Mouse (Mus musculus): ENCODE data around the gene Hdgfl3.

- no peak for TF ChIP-seq ZKSCAN1 (IDR thresholded peaks at IDR 0.05; ENCODE audit: borderline replicate concordance, low read depth, low read length)
- TF ChIP-seq NELFE (IDR thresholded peaks at IDR 0.05; ENCODE audit: low read depth, low read length): no peak
- TF ChIP-seq POLR2A (IDR thresholded peaks at IDR 0.05; ENCODE audit: low read depth, low read length): no peak
- TF ChIP-seq USF1 (IDR thresholded peaks at IDR 0.05; ENCODE audit: low read depth, low read length): no peak
- no peak for TF ChIP-seq RCOR1 (conservative IDR thresholded peaks at IDR 0.05; ENCODE audit: low read depth, low read length)
- TF ChIP-seq ZC3H11A (IDR thresholded peaks at IDR 0.05; ENCODE audit: low read depth, low read length): no peak
- TF ChIP-seq CTCF (conservative IDR thresholded peaks at IDR 0.05 in 1 of 2, IDR thresholded peaks at IDR 0.05 in 1 of 2; ENCODE audit: low read depth in 2 of 2, low read length in 2 of 2): no peak
- no peak for TF ChIP-seq TCF12 (IDR thresholded peaks at IDR 0.05; ENCODE audit: low read depth, low read length)
- TF ChIP-seq RAD21 (IDR thresholded peaks at IDR 0.05; ENCODE audit: low read depth, low read length): no peak
- no peak for TF ChIP-seq MXI1 (IDR thresholded peaks at IDR 0.05; ENCODE audit: low read depth, low read length)
- TF ChIP-seq USF2 (conservative IDR thresholded peaks at IDR 0.05; ENCODE audit: low read depth, low read length): no peak
- TF ChIP-seq POLR2AphosphoS2 (IDR thresholded peaks at IDR 0.05; ENCODE audit: low read depth, low read length): no peak
- no peak for TF ChIP-seq UBTF (IDR thresholded peaks at IDR 0.05; ENCODE audit: low read depth, low read length)
- TF ChIP-seq MAZ (IDR thresholded peaks at IDR 0.05; ENCODE audit: low read depth, low read length): no peak
These were observed 86.5 kb downstream of the Hdgfl3 start for GRCm38 (mm10) chr7:81847777-81848176.
